Mouse (Mus musculus): Measurements from ENCODE around the gene Rab11fip5. TPM values are rescaled to one million over a fixed set of nuclear protein-coding genes. Genes with fewer than 3 reads are reported as not detected.

Rab11fip5 gene
- total and polyA plus RNA-seq, 2 experiments from 2014 or later: 26.7 to 66.5 TPM

- Histone ChIP-seq H3K9ac (replicated peaks; ENCODE audit: low read length) (no peak overlapping the region), H3K27me3 (ENCODE audit: insufficient read depth, low read length) (no peaks in the 10 kb centered on the region), H3K27ac (no peak overlapping the region), H3K9me3 (ENCODE audit: low read length) (no peaks in the 10 kb centered on the region), H3K4me3 (ENCODE audit: low read length) (no peak overlapping the region), H3K4me1 (ENCODE audit: insufficient read depth, low read length) (no peaks in the 10 kb centered on the region), H3K4me2 (ENCODE audit: low read depth, low read length) (no peak overlapping the region), H3K36me3 (ENCODE audit: insufficient read depth, low read length) (no peaks in the 10 kb centered on the region)
- no peak for TF ChIP-seq CTCF (IDR thresholded peaks at IDR 0.05; ENCODE audit: low read depth)
- DNase-seq (ENCODE audit: low spot score) (no peak), ATAC-seq (no peak)
- 91% methylated on average over 4 of the region's 4 CpGs for WGBS
Observed at GRCm38 (mm10) chr6:85329666-85330185, 44.7 kb downstream of the Rab11fip5 start.

DNA sequence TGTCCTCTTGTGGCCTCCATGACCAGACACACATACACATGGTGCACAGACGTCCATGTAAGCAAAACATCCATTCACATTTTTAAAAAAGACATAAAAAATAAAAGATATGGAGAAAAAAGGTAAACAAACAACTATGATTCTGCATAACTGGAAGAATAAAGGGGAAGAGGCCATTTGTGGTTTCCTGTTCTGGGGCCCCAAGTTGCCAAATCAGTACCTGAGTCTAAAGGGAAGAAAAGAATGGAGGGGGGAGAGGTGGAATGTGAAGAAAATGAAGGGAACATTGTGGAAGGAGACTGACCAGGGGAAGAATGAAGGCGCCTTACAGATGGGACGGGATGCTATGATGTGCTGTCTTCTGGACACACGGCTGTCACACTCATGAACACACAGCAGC lies 47.9 kb downstream of the Rab11fip5 start:
- Histone ChIP-seq H3K4me2 (ENCODE audit: low read depth, low read length) (no peak overlapping the region), H3K27ac (no peak overlapping the region), H3K4me3 (ENCODE audit: low read length) (no peak overlapping the region), H3K36me3 (ENCODE audit: insufficient read depth, low read length) (no peaks in the 10 kb centered on the region), H3K9me3 (ENCODE audit: low read length) (no peaks in the 10 kb centered on the region), H3K27me3 (ENCODE audit: insufficient read depth, low read length) (no peaks in the 10 kb centered on the region), H3K4me1 (ENCODE audit: insufficient read depth, low read length) (no peaks in the 10 kb centered on the region), H3K9ac (replicated peaks; ENCODE audit: low read length) (no peak overlapping the region)
- no peak for ATAC-seq
- no peak for DNase-seq (ENCODE audit: low spot score)
- no peak for TF ChIP-seq CTCF (IDR thresholded peaks at IDR 0.05; ENCODE audit: low read depth)
- 80% methylated on average over 4 of the region's 4 CpGs for WGBS

DNA sequence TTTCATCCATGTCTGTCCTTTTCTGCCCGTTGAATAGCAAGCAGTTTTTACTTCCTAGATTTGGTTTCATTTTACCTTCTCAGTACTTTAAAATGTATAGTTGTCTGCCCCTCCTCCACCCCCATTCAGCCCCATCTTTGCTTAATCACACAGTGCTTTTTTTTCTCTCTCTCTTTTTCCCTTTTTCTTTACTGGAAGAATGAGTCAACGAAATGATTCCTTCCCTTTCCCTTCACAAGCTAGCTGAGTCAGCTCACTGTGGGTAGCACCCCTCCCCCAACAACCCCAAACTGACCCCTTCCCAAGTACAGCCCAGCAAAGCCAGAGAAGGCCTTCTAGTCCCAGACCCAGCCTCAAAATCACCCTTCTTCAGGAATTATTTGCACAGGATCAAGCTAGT lies 49.3 kb downstream of the Rab11fip5 start:
- 44% methylated on average over 2 of the region's 2 CpGs for WGBS
- H3K4me1 ChIP-seq (ENCODE audit: insufficient read depth, low read length): no peaks in the 10 kb centered on the region
- H3K27me3 ChIP-seq (ENCODE audit: insufficient read depth, low read length): no peaks in the 10 kb centered on the region
- H3K4me3 ChIP-seq (ENCODE audit: low read length): no peak overlapping the region
- H3K9me3 ChIP-seq (ENCODE audit: low read length): no peaks in the 10 kb centered on the region
- no peak overlapping the region for H3K4me2 ChIP-seq (ENCODE audit: low read depth, low read length)
- ATAC-seq: no peak
- no peak for TF ChIP-seq CTCF (IDR thresholded peaks at IDR 0.05; ENCODE audit: low read depth)
- H3K27ac ChIP-seq: no peak overlapping the region
- no peak for DNase-seq (ENCODE audit: low spot score)
- H3K36me3 ChIP-seq (ENCODE audit: insufficient read depth, low read length): no peaks in the 10 kb centered on the region
- H3K9ac ChIP-seq (replicated peaks; ENCODE audit: low read length): no peak overlapping the region

DNA sequence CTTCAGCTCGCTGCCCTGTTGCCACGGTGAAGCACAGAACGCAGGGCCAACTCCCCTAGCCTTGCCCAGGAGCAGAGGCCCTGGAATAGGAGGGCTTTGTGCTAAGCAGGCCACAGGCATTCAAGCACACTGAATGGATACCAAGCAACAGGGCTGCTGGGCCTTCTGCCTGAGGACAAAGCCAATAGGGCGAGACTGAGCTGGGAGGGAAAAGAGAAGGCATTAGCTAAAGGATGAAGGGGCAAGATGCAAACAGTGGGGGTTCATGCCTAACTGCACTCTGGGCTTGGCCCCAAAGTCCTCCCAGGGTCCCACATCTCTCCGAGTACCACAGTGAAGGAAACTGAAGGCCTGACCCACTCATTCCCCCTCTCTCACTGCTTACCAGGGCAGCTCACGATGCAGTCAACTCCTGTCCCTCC lies 54.0 kb downstream of the Rab11fip5 start:
- Histone ChIP-seq H3K27me3 (ENCODE audit: insufficient read depth, low read length) (no peaks in the 10 kb centered on the region), H3K9me3 (ENCODE audit: low read length) (no peaks in the 10 kb centered on the region), H3K4me2 (ENCODE audit: low read depth, low read length) (no peak overlapping the region), H3K27ac (peak overlapping the region; percentile 86), H3K4me3 (ENCODE audit: low read length) (no peak overlapping the region), H3K4me1 (ENCODE audit: insufficient read depth, low read length) (no peaks in the 10 kb centered on the region), H3K36me3 (ENCODE audit: insufficient read depth, low read length) (no peaks in the 10 kb centered on the region; the same call in 1 of the 2 replicates), H3K9ac (replicated peaks; ENCODE audit: low read length) (no peak overlapping the region)
- no peak for TF ChIP-seq CTCF (IDR thresholded peaks at IDR 0.05; ENCODE audit: low read depth)
- 31% methylated on average over 6 of the region's 6 CpGs for WGBS
- DNase-seq (ENCODE audit: low spot score) (peak; percentile 85), ATAC-seq (peak; percentile 98)

DNA sequence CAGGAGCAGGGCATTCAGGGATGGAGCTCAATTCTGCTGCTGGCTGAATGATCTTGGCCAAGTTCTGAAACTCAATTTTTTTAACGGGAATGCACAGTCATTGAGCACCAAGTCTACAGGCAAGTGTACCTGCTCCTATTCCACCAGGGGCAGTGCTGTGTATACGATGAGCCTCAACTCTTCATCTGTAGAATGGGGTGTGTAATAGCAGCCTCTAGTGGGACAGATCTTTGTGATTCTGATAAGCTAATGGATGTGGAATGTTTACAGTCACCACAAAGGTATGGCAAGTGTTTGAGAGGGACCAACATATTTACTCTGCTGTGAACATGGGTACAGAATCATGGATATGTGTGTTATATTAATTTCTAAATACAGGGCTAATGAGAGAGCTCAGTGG lies 58.2 kb downstream of the Rab11fip5 start:
- no peak overlapping the region for H3K9ac ChIP-seq (replicated peaks; ENCODE audit: low read length)
- peaks cover 6% of the 10 kb centered on the region; the same call in 1 of the 2 replicates for H3K4me1 ChIP-seq (ENCODE audit: insufficient read depth, low read length)
- peak; percentile 24; the same call in 1 of the 2 replicates for TF ChIP-seq CTCF (IDR thresholded peaks at IDR 0.05; ENCODE audit: low read depth)
- H3K9me3 ChIP-seq (ENCODE audit: low read length): no peaks in the 10 kb centered on the region
- H3K4me3 ChIP-seq (ENCODE audit: low read length): no peak overlapping the region
- 90% methylated on average over 2 of the region's 2 CpGs for WGBS
- no peaks in the 10 kb centered on the region; the same call in 1 of the 2 replicates for H3K36me3 ChIP-seq (ENCODE audit: insufficient read depth, low read length)
- ATAC-seq (no peak), DNase-seq (ENCODE audit: low spot score) (no peak)
- no peak overlapping the region for H3K27ac ChIP-seq
- H3K27me3 ChIP-seq (ENCODE audit: insufficient read depth, low read length): no peaks in the 10 kb centered on the region
- no peak overlapping the region for H3K4me2 ChIP-seq (ENCODE audit: low read depth, low read length)

- H3K9ac ChIP-seq (replicated peaks; ENCODE audit: low read length): no peak overlapping the region
- H3K27ac ChIP-seq: peak overlapping the region; percentile 78
- no peaks in the 10 kb centered on the region for H3K9me3 ChIP-seq (ENCODE audit: low read length)
- DNase-seq (ENCODE audit: low spot score) (peak; percentile 11), ATAC-seq (no peak; the same call in 1 of the 2 replicates)
- peaks cover 6% of the 10 kb centered on the region; the same call in 1 of the 2 replicates for H3K4me1 ChIP-seq (ENCODE audit: insufficient read depth, low read length)
- H3K4me3 ChIP-seq (ENCODE audit: low read length): no peak overlapping the region
- no peak for TF ChIP-seq CTCF (IDR thresholded peaks at IDR 0.05; ENCODE audit: low read depth)
- H3K36me3 ChIP-seq (ENCODE audit: insufficient read depth, low read length): no peaks in the 10 kb centered on the region; the same call in 1 of the 2 replicates
- no peaks in the 10 kb centered on the region for H3K27me3 ChIP-seq (ENCODE audit: insufficient read depth, low read length)
- H3K4me2 ChIP-seq (ENCODE audit: low read depth, low read length): no peak overlapping the region
- 35% methylated on average over 9 of the region's 9 CpGs for WGBS
Observed at GRCm38 (mm10) chr6:85314064-85314798, 60.2 kb downstream of the Rab11fip5 start.

- Histone ChIP-seq H3K9ac (replicated peaks; ENCODE audit: low read length) (no peak overlapping the region), H3K4me2 (ENCODE audit: low read depth, low read length) (no peak overlapping the region), H3K4me3 (ENCODE audit: low read length) (no peak overlapping the region), H3K27ac (no peak overlapping the region), H3K36me3 (ENCODE audit: insufficient read depth, low read length) (no peaks in the 10 kb centered on the region), H3K4me1 (ENCODE audit: insufficient read depth, low read length) (no peaks in the 10 kb centered on the region), H3K27me3 (ENCODE audit: insufficient read depth, low read length) (no peaks in the 10 kb centered on the region), H3K9me3 (ENCODE audit: low read length) (no peaks in the 10 kb centered on the region)
- ATAC-seq (0 out of 2 replicates have a peak, but pooled peaks have one; percentile 30), DNase-seq (ENCODE audit: low spot score) (peak; percentile 43)
- 40% methylated on average over 4 of the region's 4 CpGs for WGBS
- TF ChIP-seq CTCF (IDR thresholded peaks at IDR 0.05; ENCODE audit: low read depth): no peak
Observed at GRCm38 (mm10) chr6:85307894-85308293, 66.5 kb downstream of the Rab11fip5 start.

Data from hindbrain, postnatal 0 days (tissue).